Mouse (Mus musculus) thymus, adult 2 months (tissue): Measurements from ENCODE around the gene Pold1. TPM values are rescaled to one million over a fixed set of nuclear protein-coding genes. Genes with fewer than 3 reads are reported as not detected.

Source experiments
- DNase-seq: peaks from one replicate; pipeline ENCODE4 v3.0.0; 2021
- H3K27ac ChIP-seq: fragments of 200-500 bp; 2 replicates; pipeline ENCODE4 v1.5.1; 2012; ENCODE audit warnings: low read length, control low read depth; ENCODE audit not compliant: control insufficient read depth, insufficient read depth
- H3K27me3 ChIP-seq: fragments of 200-500 bp; 2 replicates; pipeline ENCODE4 v1.6.1; 2012; ENCODE audit warnings: mild to moderate bottlenecking, low read length, moderate library complexity, mixed read lengths; ENCODE audit not compliant: control insufficient read depth, insufficient read depth
- H3K36me3 ChIP-seq: fragments of 200-500 bp; 2 replicates; pipeline ENCODE4 v1.6.1; 2012; ENCODE audit warnings: mild to moderate bottlenecking, low read length, moderate library complexity; ENCODE audit not compliant: control insufficient read depth, insufficient read depth
- H3K4me1 ChIP-seq: fragments of 200-500 bp; replicated peaks from 2 replicates; pipeline ENCODE4 v1.6.1; 2012; ENCODE audit warnings: low read length; ENCODE audit not compliant: control insufficient read depth, insufficient read depth
- H3K4me3 ChIP-seq: fragments of 200-500 bp; 2 replicates; pipeline ENCODE4 v1.5.1; 2012; ENCODE audit warnings: mild to moderate bottlenecking, low read length, control low read depth, moderate library complexity; ENCODE audit not compliant: control insufficient read depth, insufficient read depth
- CTCF ChIP-seq: fragments of 200-500 bp; IDR thresholded peaks from 2 replicates; pipeline ENCODE4 v1.5.1; 2012; ENCODE audit warnings: mild to moderate bottlenecking, control low read depth, low read length, moderate library complexity, borderline replicate concordance; ENCODE audit not compliant: control insufficient read depth, poor library complexity, insufficient read depth; ENCODE audit errors: extremely low read depth
- POLR2A ChIP-seq: fragments of 200-500 bp; IDR thresholded peaks from 2 replicates; pipeline ENCODE4 v1.6.1; 2012; ENCODE audit warnings: mild to moderate bottlenecking, low read length, control low read depth, moderate library complexity; ENCODE audit not compliant: control insufficient read depth, poor library complexity, insufficient read depth; ENCODE audit errors: extremely low read depth
- WGBS: fragments of 180-500 bp; shearing (Covaris S2); methylation state at CpG from one replicate; pipeline ENCODE4 v1.1.7; 2018; 5-methylcytosine and 5-hydroxymethylcytosine counted together
- polyA plus RNA-seq: library from polyadenylated mRNA; depleted of rRNA; stranded (reverse); fragments of >200 nt; gene quantifications from 2 replicates; pipeline ENCODE4 v1.2.3, GENCODE M21; 2012

Pold1 gene
- polyA plus RNA-seq, 1 experiment: 208 TPM

DNA sequence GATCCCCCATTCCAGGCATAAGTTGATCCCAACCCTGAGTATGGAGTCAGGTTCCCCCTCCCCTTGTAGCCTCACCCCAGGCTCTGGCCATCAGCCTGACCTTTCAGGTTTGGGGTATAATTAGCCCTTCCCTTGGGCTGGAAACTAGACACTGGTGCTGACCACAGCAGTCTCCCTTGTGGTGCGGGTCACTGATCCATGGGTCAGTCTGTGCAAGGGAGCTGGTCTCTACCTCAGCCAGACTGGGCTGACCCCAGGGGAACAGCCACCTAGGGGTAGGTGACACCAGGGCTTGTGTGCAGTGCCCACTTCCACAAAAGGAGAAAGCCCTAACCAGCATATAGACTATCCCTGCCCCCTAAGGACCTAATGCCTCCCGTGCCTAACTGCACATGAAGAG, 25.6 kb downstream of the Pold1 start:
- no peak for DNase-seq
- H3K27ac ChIP-seq: no peak overlapping the region
- TF ChIP-seq CTCF (no peak), POLR2A (no peak)
- 82% methylated on average over 2 of the region's 2 CpGs for WGBS
- H3K36me3 ChIP-seq: no peaks in the 10 kb centered on the region
- peaks cover 6% of the 10 kb centered on the region; the same call in 1 of the 2 replicates for H3K4me1 ChIP-seq
- H3K4me3 ChIP-seq: no peak overlapping the region
- H3K27me3 ChIP-seq: no peaks in the 10 kb centered on the region

DNA sequence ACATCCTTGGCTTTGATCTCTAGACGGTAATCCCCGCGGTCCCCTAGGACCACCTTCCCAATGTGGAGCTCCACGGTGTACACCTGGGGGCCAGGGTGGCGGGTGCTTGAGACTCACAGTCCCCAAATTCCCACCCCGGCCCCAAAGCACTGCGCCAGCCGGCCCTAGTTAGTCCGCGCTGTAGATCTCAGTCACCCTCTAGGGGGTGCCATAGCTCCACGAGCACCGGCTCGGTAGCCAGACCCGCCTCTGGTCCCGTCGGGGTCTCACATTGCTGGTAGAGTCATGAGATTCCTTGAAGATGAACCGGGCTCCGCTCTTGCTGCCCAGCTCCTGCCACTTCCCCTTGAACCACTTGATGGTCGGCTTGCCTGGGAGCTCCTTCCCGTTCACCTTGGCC, 26.9 kb downstream of the Pold1 start:
- WGBS: 4% methylated on average over 20 of the region's 20 CpGs
- peak; percentile 82 for DNase-seq
- TF ChIP-seq POLR2A (no peak), CTCF (peak; percentile 91)
- Histone ChIP-seq H3K27ac (no peak overlapping the region), H3K4me3 (no peak overlapping the region), H3K4me1 (peaks cover 6% of the 10 kb centered on the region; the same call in 1 of the 2 replicates), H3K36me3 (no peaks in the 10 kb centered on the region), H3K27me3 (no peaks in the 10 kb centered on the region)

DNA sequence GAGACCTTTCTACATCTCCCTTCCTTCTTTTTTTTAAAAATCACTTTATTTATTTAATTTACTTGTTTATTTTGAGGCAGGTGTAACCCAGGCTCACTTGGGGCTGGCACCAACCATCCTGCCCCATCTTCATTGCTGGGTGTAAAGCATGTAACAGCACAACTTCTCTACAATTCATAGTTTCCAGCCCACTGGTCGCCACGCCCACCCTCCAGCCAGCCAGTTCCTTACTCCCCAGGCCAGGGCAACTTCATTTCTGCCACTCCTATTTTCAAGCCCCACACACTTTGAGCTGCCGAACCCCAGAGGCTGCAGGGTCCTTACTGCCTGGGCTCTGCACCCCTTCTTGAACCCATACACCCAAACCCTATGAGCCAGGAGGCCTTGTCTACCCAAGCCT, 27.7 kb downstream of the Pold1 start:
- H3K27me3 ChIP-seq: no peaks in the 10 kb centered on the region
- TF ChIP-seq POLR2A (no peak), CTCF (no peak)
- peaks cover 6% of the 10 kb centered on the region; the same call in 1 of the 2 replicates for H3K4me1 ChIP-seq
- H3K36me3 ChIP-seq: no peaks in the 10 kb centered on the region
- 72% methylated on average over 3 of the region's 3 CpGs for WGBS
- no peak overlapping the region for H3K27ac ChIP-seq
- no peak overlapping the region for H3K4me3 ChIP-seq
- DNase-seq: no peak

DNA sequence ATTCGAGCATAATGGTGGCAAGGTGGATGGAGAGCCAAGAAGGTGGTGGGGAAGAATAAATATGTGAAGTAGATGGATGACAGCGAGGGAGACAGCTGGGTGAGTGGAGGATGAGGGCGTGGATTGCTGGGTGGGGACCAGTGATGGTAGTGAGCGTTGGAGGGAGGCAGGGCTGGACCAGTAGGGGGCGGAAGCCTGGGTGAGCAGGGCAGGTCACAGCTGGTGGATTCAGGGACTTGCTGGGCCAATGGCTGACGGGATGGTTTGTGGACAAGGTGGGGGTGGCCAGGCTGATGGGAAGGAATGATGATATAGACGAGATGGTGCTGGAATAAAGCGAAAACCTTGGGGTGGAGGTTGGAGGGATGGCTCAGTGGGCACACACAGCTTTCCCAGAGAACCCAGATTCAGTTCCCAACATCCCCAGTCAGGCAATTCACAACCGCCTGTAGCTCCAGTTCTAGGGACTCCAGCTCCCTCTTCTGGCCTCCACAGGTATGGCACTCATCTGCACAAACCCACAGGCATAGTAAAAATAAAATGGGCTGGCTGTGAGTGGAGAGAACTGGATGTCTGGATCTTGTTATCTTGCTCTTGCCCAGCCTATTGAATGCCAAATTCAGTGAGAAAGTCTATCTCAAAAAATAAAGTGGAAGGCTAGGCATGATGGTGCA, 29.3 kb downstream of the Pold1 start:
- Histone ChIP-seq H3K4me1 (peaks cover 6% of the 10 kb centered on the region; the same call in 1 of the 2 replicates), H3K36me3 (no peaks in the 10 kb centered on the region), H3K4me3 (no peak overlapping the region), H3K27me3 (no peaks in the 10 kb centered on the region), H3K27ac (no peak overlapping the region)
- no peak for DNase-seq
- WGBS: 75% methylated on average over 9 of the region's 9 CpGs
- TF ChIP-seq CTCF (0 out of 2 replicates have a peak, but pooled peaks have one; percentile 34), POLR2A (no peak)

DNA sequence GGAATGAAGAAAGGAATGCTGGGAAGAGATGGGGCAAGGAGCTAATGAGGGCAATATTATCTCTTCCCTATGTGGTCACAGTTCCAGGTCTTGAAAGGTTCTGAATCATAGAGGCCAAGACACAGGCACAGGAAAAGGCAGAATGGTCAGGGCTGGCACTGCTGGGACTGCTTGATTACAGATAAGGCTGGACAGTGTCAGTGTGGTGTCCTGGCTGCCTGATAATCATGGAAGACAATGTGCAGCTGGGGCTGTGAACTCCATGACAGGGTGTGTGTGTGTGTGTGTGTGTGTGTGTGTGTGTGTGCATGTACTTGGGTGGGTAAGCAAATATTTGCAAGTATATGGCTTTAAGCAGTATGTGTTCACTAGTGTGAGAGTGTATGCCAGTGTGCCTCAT, 41.2 kb downstream of the Pold1 start:
- Histone ChIP-seq H3K4me1 (0 out of 2 replicates have a peak, but pooled peaks cover 4% of the 10 kb centered on the region), H3K36me3 (no peaks in the 10 kb centered on the region), H3K4me3 (no peak overlapping the region), H3K27ac (no peak overlapping the region), H3K27me3 (no peaks in the 10 kb centered on the region)
- TF ChIP-seq POLR2A (no peak), CTCF (no peak)
- no peak for DNase-seq

DNA sequence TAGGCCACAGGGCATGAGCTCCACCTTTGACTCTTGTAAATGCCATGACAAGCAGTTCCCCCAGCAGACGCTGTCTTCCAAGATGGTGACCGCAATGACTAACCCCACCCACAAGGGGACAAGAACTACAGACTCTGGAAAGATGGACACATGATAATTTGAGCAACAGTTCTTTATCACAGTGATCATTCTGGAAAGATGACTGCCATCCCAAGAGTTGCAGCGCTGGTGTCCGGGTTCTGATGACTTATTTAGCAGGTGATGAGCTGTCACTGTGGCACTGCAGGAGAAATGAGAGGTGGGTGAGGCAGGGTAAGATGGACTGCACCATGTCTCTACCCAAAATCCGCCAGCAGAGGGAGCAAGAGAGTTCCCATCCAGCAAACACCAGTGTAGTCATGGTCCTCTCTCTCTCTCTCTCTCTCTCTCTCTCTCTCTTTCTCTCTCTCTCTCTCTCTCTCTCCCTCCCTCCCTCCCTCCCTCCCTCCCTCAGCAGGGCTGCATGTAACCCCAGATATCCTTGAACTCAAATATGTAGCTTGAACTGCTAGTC, 47.0 kb downstream of the Pold1 start:
- H3K4me1 ChIP-seq: peaks cover 7% of the 10 kb centered on the region
- 26% methylated on average over 5 of the region's 5 CpGs for WGBS
- no peaks in the 10 kb centered on the region for H3K27me3 ChIP-seq
- DNase-seq: peak; percentile 74
- TF ChIP-seq CTCF: peak; percentile 59; the same call in 1 of the 2 replicates
- TF ChIP-seq POLR2A: no peak
- H3K4me3 ChIP-seq: no peak overlapping the region
- H3K27ac ChIP-seq: no peak overlapping the region
- no peaks in the 10 kb centered on the region for H3K36me3 ChIP-seq

DNA sequence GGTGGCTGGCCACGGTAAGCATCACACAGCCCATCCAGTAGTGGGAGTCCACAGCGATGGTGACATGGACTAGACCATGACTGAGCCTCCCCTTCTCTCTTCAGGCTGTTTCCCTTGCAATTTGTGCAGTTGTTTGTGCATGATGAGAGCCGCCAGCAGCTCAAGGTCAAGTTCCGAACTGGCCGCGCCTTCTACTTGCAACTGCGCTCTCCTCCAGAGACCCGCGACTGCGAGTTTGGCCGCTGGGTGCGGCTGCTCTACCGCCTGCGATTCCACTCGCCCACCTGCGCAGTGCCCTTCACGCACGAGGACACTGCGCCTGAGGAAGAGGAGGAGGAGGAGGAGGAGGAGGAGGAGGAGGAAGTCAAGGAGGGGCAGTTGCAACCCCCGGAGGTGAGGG, 48.6 kb downstream of the Pold1 start:
- TF ChIP-seq CTCF (no peak), POLR2A (no peak)

More for the DNA sequence above, 48.6 kb downstream of the Pold1 start:
- no peaks in the 10 kb centered on the region for H3K36me3 ChIP-seq
- 71% methylated on average over 20 of the region's 20 CpGs for whole genome bisulfite sequencing
- no peak overlapping the region for H3K4me3 ChIP-seq
- H3K27me3 ChIP-seq: no peaks in the 10 kb centered on the region
- H3K4me1 ChIP-seq: peaks cover 13% of the 10 kb centered on the region
- H3K27ac ChIP-seq: no peak overlapping the region
- DNase-seq: no peak
